Mouse (Mus musculus): ENCODE measurements around the gene Plekha7.

GRCm38 (mm10) chr7:116217747-116218146 is 90.4 kb downstream of the Plekha7 start:
- no peak for TF ChIP-seq POLR2A (IDR thresholded peaks at IDR 0.05; ENCODE audit: extremely low read depth, insufficient read depth, low read length)
- no peak for TF ChIP-seq CTCF (IDR thresholded peaks at IDR 0.05; ENCODE audit: low read depth, low read length)
